Mouse (Mus musculus) urinary bladder, postnatal 10 days (tissue): ENCODE results near the gene Serac1.

ENCODE experiments used
- DNase-seq: peaks from one replicate; pipeline ENCODE4 v3.0.0; 2022; ENCODE audit warnings: low spot score

The Serac1 gene

GRCm38 (mm10) chr17:6003661-6004060 lies 75.9 kb downstream of the Serac1 start:
- DNase-seq, result no peak

DNA sequence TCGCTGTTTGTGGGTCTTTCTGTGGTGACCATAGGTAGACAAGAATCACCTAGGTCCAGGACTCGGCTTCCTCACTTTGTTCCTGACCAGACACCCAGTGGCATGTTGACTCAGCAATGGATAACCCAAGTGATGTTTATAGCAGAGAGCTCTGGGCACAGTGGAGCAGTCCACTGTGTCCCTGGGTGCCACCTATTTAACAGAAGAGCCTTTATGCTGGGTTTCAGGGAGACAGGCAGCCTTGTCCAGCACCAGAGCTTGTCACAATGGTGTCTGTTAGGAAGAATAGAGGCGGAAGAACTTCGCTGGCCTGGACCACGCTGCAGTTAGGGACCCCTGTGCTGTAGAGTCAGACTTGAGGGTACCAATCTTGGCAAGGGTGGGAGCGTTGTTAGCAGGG lies 77.0 kb downstream of the Serac1 start:
- no peak for DNase-seq

DNA sequence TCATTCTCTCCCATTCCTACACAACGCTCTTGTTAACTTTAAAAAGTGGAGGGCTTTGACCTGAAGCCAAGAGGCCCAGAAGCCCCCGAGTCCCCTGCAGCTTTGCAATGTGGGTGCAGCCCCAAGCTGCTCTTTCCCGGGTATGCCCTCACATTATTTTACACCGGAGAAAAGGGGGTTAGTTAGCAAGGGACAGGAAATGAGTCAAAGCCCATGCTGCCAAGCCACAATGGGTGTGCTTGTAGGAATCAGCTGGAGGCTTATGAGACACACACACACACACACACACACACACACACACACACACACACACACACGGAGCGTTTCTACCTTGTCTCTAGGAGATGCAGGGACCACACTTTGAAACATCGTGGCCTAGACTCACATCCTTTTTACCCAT lies 77.7 kb downstream of the Serac1 start:
- DNase-seq, result no peak

GRCm38 (mm10) chr17:6001389-6001788 lies 78.2 kb downstream of the Serac1 start:
- DNase-seq, result no peak

- no peak for DNase-seq
These were observed 78.6 kb downstream of the Serac1 start for GRCm38 (mm10) chr17:6000864-6001319.

DNA sequence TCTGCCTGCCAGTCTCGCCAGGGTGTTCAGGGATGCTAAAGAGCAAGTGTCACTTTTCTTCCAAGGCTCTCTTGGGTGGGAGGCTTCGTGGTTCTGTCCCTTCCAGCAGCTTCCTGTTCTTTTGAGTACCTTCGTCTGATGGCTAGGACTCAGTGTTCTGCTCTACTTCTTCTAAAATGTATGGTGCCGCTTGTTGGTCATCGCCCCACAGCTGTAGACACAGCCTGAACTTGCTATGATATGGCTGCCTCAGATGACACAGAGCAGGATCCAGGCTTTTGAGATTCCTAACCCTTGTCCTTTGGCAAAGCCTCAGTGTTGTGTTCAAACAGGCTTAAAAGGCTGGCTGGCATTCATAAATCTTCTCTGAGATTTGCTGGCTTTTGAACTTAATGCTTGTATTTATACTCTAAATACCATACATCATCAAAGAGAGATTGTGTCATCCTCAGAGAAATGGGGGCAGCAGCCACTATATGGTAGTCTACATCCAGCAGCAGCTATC lies 80.5 kb downstream of the Serac1 start:
- DNase-seq, result no peak

DNA sequence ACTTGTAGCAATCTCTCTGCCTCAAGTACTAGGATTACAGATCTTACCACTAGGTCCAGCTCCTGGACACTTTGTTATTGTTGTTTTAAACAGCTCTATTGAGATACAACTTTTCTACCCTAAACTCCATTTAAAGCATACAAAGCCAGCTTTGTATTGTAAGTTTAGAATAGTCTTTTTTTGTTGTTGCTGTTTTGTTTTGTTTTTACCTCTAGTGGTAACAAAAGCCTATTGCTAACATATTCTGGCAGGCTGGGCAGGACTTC lies 81.4 kb downstream of the Serac1 start:
- DNase-seq, result no peak

DNA sequence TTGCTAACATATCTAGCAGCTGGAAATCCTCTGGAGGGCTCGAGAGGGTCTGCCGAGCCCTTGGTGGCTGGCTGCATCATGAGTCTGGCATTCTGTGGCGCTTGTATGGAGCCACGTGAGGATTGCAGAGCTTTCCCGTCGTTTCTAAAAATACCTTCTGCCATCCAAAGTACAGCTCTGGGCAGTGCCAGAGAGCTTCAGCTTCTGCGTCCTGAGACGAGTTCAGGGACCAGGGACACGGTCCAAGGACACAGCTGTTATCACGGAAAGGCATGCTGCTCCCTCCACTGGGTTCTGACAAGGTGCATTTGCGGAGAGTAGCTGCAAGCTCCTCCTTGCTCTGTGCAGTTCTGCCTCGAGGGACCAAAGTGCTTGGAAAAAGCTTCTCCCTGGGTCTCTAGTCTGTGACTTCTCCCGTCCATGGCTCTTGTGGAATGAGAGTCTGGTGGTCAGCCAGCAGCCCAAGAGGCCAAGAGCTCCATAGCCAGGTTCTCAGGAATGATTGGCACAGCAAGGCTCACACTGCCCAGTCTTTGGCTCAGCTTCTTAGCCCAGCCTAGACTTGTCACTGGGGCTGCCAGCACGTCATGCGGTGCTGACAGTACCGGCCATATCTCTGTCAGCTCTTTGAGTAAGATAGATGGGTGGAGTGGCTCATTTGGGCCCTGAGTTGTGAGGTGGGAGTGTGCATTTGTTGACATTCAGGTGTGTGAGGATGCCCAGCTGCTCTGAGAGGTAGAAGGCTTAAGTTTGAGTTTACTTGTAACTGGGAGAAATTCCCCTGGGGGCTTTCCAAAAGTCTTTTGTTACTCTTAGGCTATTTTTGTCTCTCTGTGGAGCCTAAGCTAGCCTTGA lies 81.9 kb downstream of the Serac1 start:
- no peak for DNase-seq

DNA sequence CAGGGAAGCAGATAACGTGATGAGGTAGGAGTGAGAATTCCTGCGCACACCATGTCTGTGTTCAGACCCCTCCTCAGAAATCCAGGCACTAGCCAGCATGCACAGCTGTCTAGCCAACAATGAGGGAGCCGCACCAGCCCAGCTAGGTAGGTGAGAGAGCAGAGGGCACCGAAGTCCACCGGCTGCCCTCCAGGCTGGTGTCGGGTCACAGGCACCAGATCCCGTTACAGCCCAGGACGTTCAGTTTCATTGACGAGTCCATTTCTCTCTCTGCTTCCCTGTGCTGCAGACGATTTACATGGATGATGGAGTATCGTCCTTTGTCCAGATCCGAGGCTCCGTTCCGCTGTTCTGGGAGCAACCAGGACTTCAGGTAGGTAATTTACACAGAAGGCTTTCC lies 83.0 kb downstream of the Serac1 start:
- no peak for DNase-seq

DNA sequence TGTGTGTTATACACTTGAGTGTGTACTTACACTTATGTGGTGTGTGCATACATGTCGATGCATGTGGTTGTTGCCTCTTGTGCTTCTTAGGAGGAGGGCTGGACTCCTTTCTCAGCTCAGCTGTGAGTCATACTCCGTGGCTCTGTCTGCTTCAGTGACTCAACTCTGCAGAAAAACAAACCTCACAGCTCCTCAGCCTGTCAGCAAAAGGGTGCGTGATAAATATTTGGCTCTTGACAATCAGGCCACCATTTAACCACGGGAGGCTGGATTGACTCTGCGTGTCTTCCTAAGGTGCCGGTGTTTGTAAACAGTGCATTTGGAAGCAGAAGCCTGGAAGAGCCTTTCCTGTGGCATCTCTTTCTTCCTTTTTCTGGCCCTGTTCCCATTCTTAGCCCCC lies 84.9 kb downstream of the Serac1 start:
- DNase-seq, result no peak

- DNase-seq, result no peak
These were observed 85.8 kb downstream of the Serac1 start for GRCm38 (mm10) chr17:5993581-5994260.

- no peak for DNase-seq
These were observed 86.5 kb downstream of the Serac1 start for GRCm38 (mm10) chr17:5992866-5993580.
